Mouse (Mus musculus): ENCODE measurements at regions not wholly inside any gene's neighbourhood (a gene's known extent, or its start where the extent isn't known, plus 50 kb on each side); places are given as distances from the start of the nearest gene placed in this dataset.

- intact Hi-C loops (cut with DNase I): no loop called here
- TF ChIP-seq CTCF (IDR thresholded peaks at IDR 0.05): no peak
- DNase-seq: no peak
- Histone ChIP-seq H3K4me3 (no peak overlapping the region), H3K27ac (no peak overlapping the region)
Measured at GRCm38 (mm10) chr1:159451462-159451861, 72.1 kb upstream of the Tnr start.

- no peak for TF ChIP-seq CTCF (IDR thresholded peaks at IDR 0.05)
- Histone ChIP-seq H3K4me3 (no peak overlapping the region), H3K27ac (no peak overlapping the region)
- no peak for DNase-seq
- intact Hi-C loops (cut with DNase I): no loop called here
Measured at GRCm38 (mm10) chr1:159460876-159461275, 62.7 kb upstream of the Tnr start.

DNA sequence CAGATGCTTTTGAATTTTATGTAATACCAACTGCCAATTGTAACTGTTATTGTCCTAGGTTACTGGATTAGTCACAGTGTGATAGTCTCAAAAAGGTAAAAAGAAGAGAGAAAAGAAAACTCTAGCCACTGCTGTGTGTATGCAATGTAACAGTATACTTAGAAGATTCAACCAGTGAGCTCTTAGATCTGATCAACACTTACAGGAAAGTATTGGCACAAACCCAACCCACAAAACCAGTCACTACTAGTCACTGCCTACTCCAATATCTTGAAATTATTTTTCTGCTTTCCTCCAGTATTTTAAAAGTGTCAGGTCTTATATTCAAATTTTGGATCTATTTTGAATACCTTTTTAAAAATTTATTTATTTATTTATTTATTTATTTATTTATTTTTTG is 52.6 kb upstream of the Tnr start:
- Histone ChIP-seq H3K27ac (no peak overlapping the region), H3K4me3 (no peak overlapping the region)
- intact Hi-C loops (cut with DNase I): no loop called here
- TF ChIP-seq CTCF (IDR thresholded peaks at IDR 0.05): no peak
- no peak for DNase-seq
